Mouse (Mus musculus) midbrain, postnatal 0 days (tissue): Measurements from ENCODE around the gene Cp. TPM values are rescaled to one million over a fixed set of nuclear protein-coding genes. Genes with fewer than 3 reads are reported as not detected.
"Not testable (repeated sequence)": the region's sequence is repeated elsewhere in the genome, so short reads cannot be mapped to it uniquely, and the experiment has no call there.

Source experiments
- ATAC-seq: fragments of 200-750 bp; cut with Nextera tagmentation; 2 replicates; pipeline ENCODE4 v1.8.0; 2017; ENCODE audit warnings: moderate number of reproducible peaks, mild to moderate bottlenecking, moderate TSS enrichment, moderate library complexity; ENCODE audit not compliant: low FRiP score
- DNase-seq: peaks from one replicate; pipeline ENCODE4 v3.0.0-alpha.2; 2015; ENCODE audit warnings: low spot score
- H3K27ac ChIP-seq: fragments of 300-500 bp; sonication (generic); 2 replicates; pipeline ENCODE4 v1.5.1; 2014; ENCODE audit warnings: low read depth, mild to moderate bottlenecking, low read length, mixed read lengths
- H3K27me3 ChIP-seq: fragments of 300-500 bp; sonication (generic); 2 replicates; pipeline ENCODE4 v1.6.1; 2014; ENCODE audit warnings: low read length, control low read depth, mixed read lengths; ENCODE audit not compliant: insufficient read depth
- H3K36me3 ChIP-seq: fragments of 300-500 bp; sonication (generic); 2 replicates; pipeline ENCODE4 v1.6.1; 2014; ENCODE audit warnings: low read length, control low read depth, mixed read lengths; ENCODE audit not compliant: insufficient read depth
- H3K4me1 ChIP-seq: fragments of 300-500 bp; sonication (generic); 2 replicates; pipeline ENCODE4 v1.6.1; 2014; ENCODE audit warnings: mild to moderate bottlenecking, control low read depth, antibody characterized with exemption, low read length, mixed read lengths; ENCODE audit not compliant: insufficient read depth
- H3K4me2 ChIP-seq: fragments of 300-500 bp; sonication (generic); 2 replicates; pipeline ENCODE4 v1.6.1; 2014; ENCODE audit warnings: low read depth, mild to moderate bottlenecking, low read length, mixed read lengths; ENCODE audit not compliant: poor library complexity, severe bottlenecking
- H3K4me3 ChIP-seq: fragments of 300-500 bp; sonication (generic); 2 replicates; pipeline ENCODE4 v1.5.1; 2014; ENCODE audit warnings: low read depth, mild to moderate bottlenecking, low read length, moderate library complexity
- H3K9ac ChIP-seq: fragments of 300-500 bp; sonication (generic); replicated peaks from 2 replicates; pipeline ENCODE4 v1.6.1; 2014; ENCODE audit warnings: mild to moderate bottlenecking, low read length, moderate library complexity, mixed read lengths; ENCODE audit not compliant: poor library complexity, severe bottlenecking
- H3K9me3 ChIP-seq: fragments of 300-500 bp; sonication (generic); 2 replicates; pipeline ENCODE4 v1.6.1; 2016; ENCODE audit warnings: low read length, control low read depth
- CTCF ChIP-seq: IDR thresholded peaks from 2 replicates; pipeline ENCODE4 v1.5.1; 2016; ENCODE audit warnings: antibody characterized with exemption, mild to moderate bottlenecking
- WGBS: fragments of 180-500 bp; shearing (Covaris S2); extraction: QIAGEN DNeasy Blood & Tissue Kit; methylation state at CpG from one replicate; pipeline ENCODE4 v1.1.7; 2014; 5-methylcytosine and 5-hydroxymethylcytosine counted together
- polyA plus RNA-seq: library from polyadenylated mRNA; unstranded; fragments of >200 nt; fragmentation: Nextera tagmentation; extraction: Ambion mirVana; gene quantifications from 2 replicates; pipeline ENCODE4 v1.2.1, GENCODE M21; 2015
- total RNA-seq: library from RNA; depleted of rRNA; stranded (reverse); fragments of >200 nt; gene quantifications from 2 replicates; pipeline ENCODE4 v1.2.3, GENCODE M21; 2014; rRNA removed

Gene Cp
- total RNA-seq = 13.3 and 28.3 TPM in 2 replicates
- 11.8 and 12.2 TPM in 2 replicates for polyA plus RNA-seq

- Histone ChIP-seq H3K27me3 (no peaks in the 10 kb centered on the region), H3K4me2 (peak within 1 kb of the TSS; percentile 26; the same call in 1 of the 2 replicates), H3K36me3 (no peaks in the 10 kb centered on the region), H3K9ac (no peak within 1 kb of the TSS), H3K27ac (0 out of 2 replicates have a peak within 1 kb of the TSS, but pooled peaks have one; percentile 18), H3K9me3 (no peaks in the 10 kb centered on the region), H3K4me1 (no peaks in the 10 kb centered on the region), H3K4me3 (peak within 1 kb of the TSS; percentile 3; the same call in 1 of the 2 replicates)
- ATAC-seq (no peak), DNase-seq (peak; percentile 48)
- WGBS = 31% methylated on average over 5 of the region's 5 CpGs
- no peak for TF ChIP-seq CTCF
Observed at GRCm38 (mm10) chr3:19956885-19957284, at the start of gene Cp. Gene Cp (plus strand): TSS chr3:19957054.

GRCm38 (mm10) chr3:19948552-19948951, 8.3 kb upstream of the Cp start:
- no peak for ATAC-seq
- no peak overlapping the region for H3K4me2 ChIP-seq
- H3K4me1 ChIP-seq = no peaks in the 10 kb centered on the region
- H3K27me3 ChIP-seq = no peaks in the 10 kb centered on the region
- H3K27ac ChIP-seq = no peak overlapping the region
- no peak for TF ChIP-seq CTCF
- H3K9ac ChIP-seq = no peak overlapping the region
- DNase-seq = no peak
- H3K4me3 ChIP-seq = no peak overlapping the region
- no peaks in the 10 kb centered on the region for H3K9me3 ChIP-seq
- H3K36me3 ChIP-seq = no peaks in the 10 kb centered on the region

DNA sequence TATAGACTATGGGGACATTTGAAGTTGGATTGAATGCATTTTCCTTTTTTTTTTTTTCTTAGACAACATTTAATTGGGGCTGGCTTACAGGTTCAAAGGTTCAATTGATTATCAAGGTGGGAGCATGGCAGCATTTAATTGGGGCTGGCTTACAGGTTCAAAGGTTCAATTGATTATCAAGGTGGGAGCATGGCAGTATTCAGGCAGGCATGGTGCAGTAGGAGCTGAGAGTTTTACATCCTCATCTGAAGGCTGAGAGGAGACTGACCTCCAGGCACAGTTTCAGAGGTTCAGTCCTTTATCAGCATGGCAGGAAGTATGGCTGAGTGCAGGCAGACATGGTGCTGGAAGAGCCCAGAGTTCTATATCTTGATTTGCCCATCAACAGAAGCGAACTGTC, 7.5 kb upstream of the Cp start:
- not testable (repeated sequence) for H3K4me2 ChIP-seq, DNase-seq, H3K36me3 ChIP-seq, H3K27ac ChIP-seq, ATAC-seq, H3K4me3 ChIP-seq, H3K9ac ChIP-seq, H3K4me1 ChIP-seq, H3K9me3 ChIP-seq, H3K27me3 ChIP-seq
- WGBS = 92% methylated on average over 1 of the region's 1 CpGs

- ATAC-seq = no peak
Observed at GRCm38 (mm10) chr3:19953425-19953824, 3.4 kb upstream of the Cp start.

DNA sequence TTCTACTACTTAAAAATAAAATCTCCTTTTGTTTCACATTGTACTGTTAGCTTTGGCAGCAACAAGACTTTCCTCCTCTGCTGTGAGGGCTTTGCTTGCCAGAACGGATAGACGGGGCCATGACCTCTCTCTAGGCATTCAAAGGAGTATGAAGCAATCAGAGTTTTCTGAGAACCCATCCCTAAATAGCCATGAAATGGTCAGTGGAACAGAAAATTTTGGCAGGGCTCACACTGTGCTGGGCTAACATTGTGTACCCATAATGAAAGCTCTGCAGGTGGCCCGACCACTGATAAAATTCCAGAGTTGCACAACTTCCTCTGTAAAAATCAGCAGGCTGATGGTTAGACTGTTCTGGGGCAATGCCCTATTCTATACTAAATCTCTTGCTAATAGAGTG, 3.0 kb upstream of the Cp start:
- DNase-seq (peak; percentile 72), ATAC-seq (no peak)
- no peak for TF ChIP-seq CTCF
- no peak overlapping the region for H3K9ac ChIP-seq
- H3K27me3 ChIP-seq = no peaks in the 10 kb centered on the region
- 20% methylated on average over 3 of the region's 3 CpGs for WGBS
- no peak overlapping the region for H3K4me3 ChIP-seq
- no peaks in the 10 kb centered on the region for H3K36me3 ChIP-seq
- H3K4me1 ChIP-seq = no peaks in the 10 kb centered on the region
- H3K4me2 ChIP-seq = no peak overlapping the region
- H3K27ac ChIP-seq = no peak overlapping the region
- H3K9me3 ChIP-seq = no peaks in the 10 kb centered on the region

More at GRCm38 (mm10) chr3:19953425-19953824, 3.4 kb upstream of the Cp start:
- no peaks in the 10 kb centered on the region for H3K4me1 ChIP-seq
- no peak for TF ChIP-seq CTCF
- no peaks in the 10 kb centered on the region for H3K9me3 ChIP-seq
- H3K27me3 ChIP-seq = no peaks in the 10 kb centered on the region
- H3K4me3 ChIP-seq = no peak overlapping the region
- H3K4me2 ChIP-seq = no peak overlapping the region
- H3K36me3 ChIP-seq = no peaks in the 10 kb centered on the region
- H3K27ac ChIP-seq = no peak overlapping the region
- WGBS = 21% methylated on average over 1 of the region's 1 CpGs
- DNase-seq = no peak
- H3K9ac ChIP-seq = no peak overlapping the region

DNA sequence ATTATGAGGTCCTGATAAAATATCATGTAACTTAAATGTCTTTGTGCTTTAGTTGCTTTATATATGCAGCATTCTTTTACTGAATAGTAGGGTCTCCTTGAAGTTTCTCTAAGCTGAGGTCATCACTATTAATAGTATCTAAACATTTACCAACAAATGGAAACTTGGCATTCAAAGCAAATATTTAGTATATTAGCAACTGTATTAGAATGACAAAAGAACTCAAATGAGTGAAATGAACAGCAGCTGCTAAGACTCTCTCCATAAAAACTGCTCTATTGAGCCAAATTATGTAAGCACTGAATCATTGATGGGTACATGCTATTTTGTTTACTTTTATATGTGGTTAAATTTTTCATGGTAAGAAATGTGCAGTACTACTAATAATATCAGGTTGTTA, 1.2 kb downstream of the Cp start:
- Histone ChIP-seq H3K4me2 (no peak overlapping the region), H3K9ac (no peak overlapping the region), H3K36me3 (no peaks in the 10 kb centered on the region), H3K4me1 (no peaks in the 10 kb centered on the region), H3K9me3 (no peaks in the 10 kb centered on the region), H3K27me3 (no peaks in the 10 kb centered on the region), H3K4me3 (no peak overlapping the region), H3K27ac (no peak overlapping the region)
- DNase-seq (no peak), ATAC-seq (no peak)
- no peak for TF ChIP-seq CTCF
